Mouse (Mus musculus): Measurements from ENCODE around the gene Gm21903. TPM values are rescaled to one million over a fixed set of nuclear protein-coding genes. Genes with fewer than 3 reads are reported as not detected.
"Not testable (repeated sequence)": the region's sequence is repeated elsewhere in the genome, so short reads cannot be mapped to it uniquely, and the experiment has no call there.

Gene Gm21903
- total RNA-seq (2014; fragmentation: Nextera tagmentation) (not detected in 2 replicates), total RNA-seq (2017) (not detected in 2 replicates)

GRCm38 (mm10) chr17:39043241-39043640 lies at the start of gene Gm21903:
Gm21903 (minus strand) TSS chr17:39043341.
- no peak for ATAC-seq (replicated peaks; ENCODE audit: low FRiP score, low TSS enrichment, poor library complexity, severe bottlenecking)

GRCm38 (mm10) chr17:39076937-39077336 lies 33.8 kb upstream of the Gm21903 start, which contains the start of gene Esp23:
Esp23 (minus strand) TSS chr17:39077037.
- ATAC-seq (replicated peaks; ENCODE audit: low FRiP score, low TSS enrichment, poor library complexity, severe bottlenecking), result no peak

GRCm38 (mm10) chr17:39063641-39064040 lies 20.5 kb upstream of the Gm21903 start:
- no peak for ATAC-seq (replicated peaks; ENCODE audit: low FRiP score, low TSS enrichment, poor library complexity, severe bottlenecking)

GRCm38 (mm10) chr17:39036395-39036794 lies 6.7 kb downstream of the Gm21903 start, which contains the start of gene Esp24:
Esp24 (plus strand) TSS chr17:39036695.
- ATAC-seq (replicated peaks; ENCODE audit: low FRiP score, low TSS enrichment, poor library complexity, severe bottlenecking), result not testable (repeated sequence)

- no peak for ATAC-seq (replicated peaks; ENCODE audit: low FRiP score, low TSS enrichment, poor library complexity, severe bottlenecking)
Observed at GRCm38 (mm10) chr17:39017184-39017583, 26.0 kb downstream of the Gm21903 start.

GRCm38 (mm10) chr17:39010675-39011638 lies 32.2 kb downstream of the Gm21903 start:
- no peak for ATAC-seq (replicated peaks; ENCODE audit: low FRiP score, low TSS enrichment, poor library complexity, severe bottlenecking)

GRCm38 (mm10) chr17:39009846-39010245 lies 33.3 kb downstream of the Gm21903 start:
- ATAC-seq (replicated peaks; ENCODE audit: low FRiP score, low TSS enrichment, poor library complexity, severe bottlenecking), result no peak

Other genes starting within 250 kb of the Gm21903 start
- not detected in 2 replicates for gene Esp24, start 6.6 kb downstream of the Gm21903 start, total RNA-seq (2014; fragmentation: Nextera tagmentation)
- not detected in 2 replicates for gene Esp24, start 6.6 kb downstream of the Gm21903 start, total RNA-seq (2017)
- not detected in 2 replicates for gene Esp23, start 33.7 kb upstream of the Gm21903 start, total RNA-seq (2014; fragmentation: Nextera tagmentation)
- gene Esp23, start 33.7 kb upstream of the Gm21903 start, total RNA-seq (2017), result not detected in 2 replicates
- gene Esp22, start 52.0 kb upstream of the Gm21903 start, total RNA-seq (2014; fragmentation: Nextera tagmentation), result not detected in 2 replicates
- gene Esp22, start 52.0 kb upstream of the Gm21903 start, total RNA-seq (2017), result not detected in 2 replicates